Mouse (Mus musculus) cerebellum, postnatal 4 days (tissue): ENCODE data around the gene Socs4.
A peak's percentile ranks its signal among the peaks of the same experiment; 100 is the strongest.
"Not testable (repeated sequence)": the region's sequence is repeated elsewhere in the genome, so short reads cannot be mapped to it uniquely, and the experiment has no call there.

Experiments
- DNase-seq, 2 experiments: peaks; one replicate each; pipeline ENCODE4 v3.0.0; 2022; ENCODE audit warnings: low spot score in 2 of 2, mixed read lengths in 1 of 2

The Socs4 gene

DNA sequence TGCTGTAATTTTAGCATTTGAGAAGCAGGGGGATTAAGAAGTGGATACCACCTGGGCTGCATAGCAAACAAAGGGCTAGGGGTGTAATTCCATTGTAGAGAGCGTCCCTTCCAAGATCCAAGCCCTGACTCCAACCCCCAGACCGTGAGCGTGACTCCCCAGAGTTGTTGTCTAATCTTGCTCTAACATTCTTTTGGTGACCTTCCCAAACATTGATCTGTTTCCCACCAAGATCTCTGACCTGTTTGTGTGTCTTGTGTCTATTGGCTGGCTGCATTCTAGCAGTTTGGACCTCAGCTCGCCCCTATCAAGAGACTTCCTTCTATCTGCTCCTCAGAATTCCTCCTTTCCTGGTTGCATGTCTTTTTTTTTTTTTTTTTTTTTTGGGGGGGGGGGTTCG, 10.3 kb downstream of the Socs4 start:
- DNase-seq = no peak

DNA sequence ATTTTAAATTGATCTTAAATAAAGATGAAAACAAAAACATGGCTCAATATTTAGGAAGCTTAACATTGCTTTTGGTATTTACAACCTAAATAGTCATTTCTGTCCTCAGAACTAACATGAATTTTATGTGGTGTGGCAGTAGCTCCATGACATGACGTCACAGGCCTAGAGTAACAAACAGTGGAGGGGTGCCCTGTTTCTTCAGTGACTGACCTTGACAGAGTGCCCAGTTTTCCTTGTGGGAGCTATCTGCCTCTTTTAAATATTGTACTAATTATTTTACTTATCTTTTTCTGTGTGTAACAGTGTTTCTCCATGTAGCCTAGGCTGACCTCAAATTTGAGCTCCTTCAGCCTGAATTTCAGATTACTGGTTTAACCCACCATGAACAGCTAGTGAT, 15.0 kb downstream of the Socs4 start:
- DNase-seq = no peak

DNA sequence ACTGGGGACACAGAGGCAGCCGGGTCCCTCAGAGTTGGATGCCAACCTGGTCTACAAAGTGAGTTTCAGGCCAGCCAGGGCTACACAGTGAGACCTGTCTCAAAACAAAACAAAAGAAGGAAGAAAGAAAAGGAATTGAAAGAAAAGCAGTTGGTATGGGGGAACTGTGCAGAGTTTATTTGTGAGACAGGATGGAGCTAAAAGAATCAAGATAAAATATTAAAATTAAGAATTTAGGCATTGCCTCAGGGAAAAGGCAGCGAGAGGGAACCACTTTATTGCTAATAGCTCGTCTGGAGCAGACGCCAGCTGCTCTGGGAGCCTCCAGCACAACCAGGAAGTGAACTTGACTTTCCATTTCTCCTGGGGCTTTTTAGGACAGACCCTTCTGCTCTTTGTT, 17.4 kb downstream of the Socs4 start:
- no peak for DNase-seq

DNA sequence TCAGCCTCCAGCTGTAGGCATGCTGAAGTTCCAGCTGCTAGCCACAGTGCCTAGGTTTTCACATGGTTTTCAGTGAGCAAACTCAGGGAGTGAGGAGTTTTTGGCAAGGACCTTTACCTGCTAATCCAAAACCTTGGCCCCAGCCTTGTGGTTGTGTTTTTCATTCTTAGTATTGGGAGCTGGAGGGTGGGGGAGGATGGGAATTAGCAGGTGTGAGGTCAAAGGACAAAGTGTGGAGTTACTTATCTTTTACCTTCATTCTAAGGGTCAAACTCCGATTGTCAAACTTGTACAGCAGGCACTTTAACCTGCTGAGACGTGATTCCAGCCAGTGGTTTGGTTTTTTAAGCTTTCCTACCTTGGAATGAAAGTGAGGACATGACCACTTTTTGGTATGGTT, 19.5 kb downstream of the Socs4 start:
- DNase-seq = no peak

DNA sequence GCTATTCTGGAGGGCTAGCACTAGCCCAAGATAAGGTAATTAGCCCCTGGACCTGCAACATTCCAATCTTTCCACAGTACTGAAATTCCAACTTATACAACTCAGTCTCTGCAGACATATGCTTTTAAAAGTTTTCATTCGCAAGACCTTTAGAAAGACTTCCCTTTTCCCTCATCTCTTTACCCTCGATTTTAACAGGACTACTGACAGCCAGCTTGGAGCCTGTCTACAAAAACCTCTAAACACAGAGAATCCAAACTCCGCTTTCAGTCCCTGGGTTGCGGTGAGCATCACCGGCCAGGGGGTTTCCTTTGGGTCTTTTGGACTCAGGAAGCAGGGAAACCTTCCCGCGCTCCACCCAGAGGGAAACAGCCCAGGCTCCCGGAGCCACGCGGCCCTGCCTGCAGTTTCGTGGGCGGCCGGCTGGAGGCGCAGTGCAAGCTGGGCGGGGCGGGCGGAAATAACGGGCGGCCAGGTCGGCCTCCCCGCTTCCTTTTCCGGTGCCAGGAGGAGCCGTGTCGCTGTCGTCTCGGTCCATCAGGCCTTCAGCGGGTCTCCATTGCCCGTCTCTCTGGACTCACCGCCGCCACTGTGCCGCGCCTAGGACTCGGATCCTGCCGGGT, 21.2 kb downstream of the Socs4 start, which contains the start of gene Mapk1ip1l:
Gene Mapk1ip1l (plus strand): TSS at position 482 of the 623 bp plus-strand sequence.
- DNase-seq = peak; percentile 94 to 97

DNA sequence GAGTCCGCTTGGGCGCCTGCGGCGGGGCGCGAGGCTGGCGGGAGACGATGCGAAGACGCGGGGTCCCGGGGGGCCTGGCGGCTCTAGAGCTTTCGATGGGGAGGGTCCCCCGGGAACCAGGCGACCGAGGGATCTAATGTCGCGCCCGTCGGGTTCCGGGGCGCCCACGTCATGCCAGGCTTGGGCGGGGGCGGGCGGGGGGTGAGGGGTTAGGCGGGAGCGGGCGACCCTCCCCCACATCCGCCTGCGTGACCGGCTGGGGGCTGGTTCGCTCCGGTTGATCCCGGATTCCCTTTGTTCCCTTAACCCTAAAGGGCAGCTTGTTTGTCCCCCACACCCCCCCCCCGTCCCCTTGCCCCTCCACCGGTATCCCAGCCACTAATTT, 21.7 kb downstream of the Socs4 start:
- no peak for DNase-seq

DNA sequence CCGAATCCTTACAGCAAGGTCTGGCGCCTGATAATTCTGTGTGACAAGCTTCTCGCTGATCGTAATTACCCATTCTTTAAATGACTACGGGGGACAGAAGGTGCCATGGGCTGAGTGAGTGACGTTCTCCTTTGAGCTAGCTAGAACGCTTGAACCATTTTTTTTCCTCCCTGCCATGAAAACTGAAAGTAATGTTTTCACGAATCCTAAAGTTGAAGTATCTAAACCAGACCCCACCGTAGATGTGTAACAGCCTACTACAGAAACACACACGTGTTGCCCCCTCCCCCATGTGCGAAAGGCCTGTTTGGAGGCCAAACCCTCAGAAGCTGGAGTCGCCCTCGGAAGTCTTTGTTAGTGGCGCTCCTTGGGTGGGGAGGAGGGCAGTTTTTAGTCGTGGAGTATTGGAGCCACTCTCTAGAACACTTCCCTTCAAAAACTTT, 22.1 kb downstream of the Socs4 start:
- DNase-seq = no peak

DNA sequence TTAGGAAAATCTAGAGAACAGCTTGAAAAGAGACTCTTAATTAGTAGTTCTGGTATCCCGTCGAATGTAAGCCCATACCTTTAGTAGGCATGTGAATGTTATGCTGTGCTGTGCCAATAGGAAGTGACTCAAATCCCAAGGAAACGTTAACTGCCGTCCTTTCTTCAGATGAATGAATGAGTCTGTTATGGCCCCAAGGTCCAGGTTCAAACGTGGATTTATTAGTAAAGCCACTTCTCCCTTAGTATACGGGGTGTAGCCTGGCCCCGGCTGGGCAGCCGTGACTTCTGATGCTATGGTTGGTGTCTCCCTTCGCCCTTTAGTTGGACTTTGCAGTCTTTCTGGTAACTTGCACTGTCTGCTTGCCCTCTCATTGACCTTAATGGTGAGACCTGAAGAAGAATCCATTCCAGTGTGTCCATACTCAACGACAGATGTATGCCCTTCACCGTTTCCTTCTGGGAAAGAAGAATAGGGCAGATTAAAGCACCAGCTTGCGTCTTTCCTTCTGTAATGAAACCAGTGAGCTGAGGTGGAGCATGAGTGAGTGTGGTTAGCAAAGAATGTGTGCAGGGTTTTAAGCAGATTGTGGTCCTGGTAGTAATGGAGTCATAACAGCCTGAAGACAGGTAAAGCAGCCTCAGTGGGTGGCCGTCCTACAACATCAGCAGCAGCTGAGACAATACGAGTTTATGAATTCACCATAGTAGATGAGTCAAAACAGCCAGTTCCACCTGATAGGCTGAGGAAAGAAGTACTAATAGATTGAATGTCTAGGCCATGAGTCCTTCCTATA, 26.4 kb downstream of the Socs4 start:
- DNase-seq = no peak

DNA sequence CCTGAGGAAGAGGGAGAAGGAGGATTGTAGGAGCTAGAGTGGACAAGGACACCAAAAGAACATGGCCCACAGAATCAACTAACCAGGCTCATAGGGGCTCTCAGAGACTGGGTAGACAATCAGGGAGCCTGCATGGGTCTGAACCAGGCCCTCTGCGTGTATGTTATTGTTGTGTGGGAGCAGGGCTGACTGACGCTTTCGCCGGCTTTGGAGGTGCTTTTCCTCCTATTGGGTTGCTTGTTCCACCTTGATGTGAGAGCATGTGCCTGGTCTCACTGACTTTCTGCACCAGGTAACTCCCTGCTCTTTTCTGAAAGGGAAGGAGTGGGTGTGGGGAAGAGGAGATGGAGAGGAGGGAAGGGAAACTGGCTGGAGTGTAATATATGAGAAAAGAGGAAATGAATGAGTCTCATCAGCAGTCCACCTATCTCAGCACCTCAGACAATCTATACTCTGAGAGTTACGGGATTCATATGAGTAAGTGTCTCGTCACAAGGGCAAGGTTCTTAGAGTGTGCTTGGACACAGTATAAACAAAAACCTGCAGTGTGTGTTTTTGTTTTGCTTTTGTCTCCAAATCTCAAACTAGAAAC, 28.2 kb downstream of the Socs4 start:
- no peak for DNase-seq

DNA sequence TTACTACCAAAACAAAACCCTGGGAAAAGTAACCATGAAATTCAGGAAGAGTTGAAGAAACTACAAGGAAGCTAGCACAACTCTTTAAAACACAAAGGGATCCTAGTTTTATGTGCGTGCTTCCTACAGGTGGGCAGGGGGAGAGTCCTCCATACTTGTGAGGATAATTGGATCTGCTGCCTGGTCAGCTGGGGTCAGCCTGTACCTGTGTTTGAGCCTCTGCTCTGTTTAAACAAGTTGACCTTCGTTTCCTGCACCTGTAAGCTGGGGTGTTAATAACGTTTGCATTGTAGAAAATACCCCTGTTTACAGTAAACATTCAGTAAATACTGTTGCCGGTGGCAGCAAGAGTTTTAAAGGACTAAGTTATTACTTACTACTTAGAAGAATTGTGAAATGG, 29.2 kb downstream of the Socs4 start:
- no peak for DNase-seq

DNA sequence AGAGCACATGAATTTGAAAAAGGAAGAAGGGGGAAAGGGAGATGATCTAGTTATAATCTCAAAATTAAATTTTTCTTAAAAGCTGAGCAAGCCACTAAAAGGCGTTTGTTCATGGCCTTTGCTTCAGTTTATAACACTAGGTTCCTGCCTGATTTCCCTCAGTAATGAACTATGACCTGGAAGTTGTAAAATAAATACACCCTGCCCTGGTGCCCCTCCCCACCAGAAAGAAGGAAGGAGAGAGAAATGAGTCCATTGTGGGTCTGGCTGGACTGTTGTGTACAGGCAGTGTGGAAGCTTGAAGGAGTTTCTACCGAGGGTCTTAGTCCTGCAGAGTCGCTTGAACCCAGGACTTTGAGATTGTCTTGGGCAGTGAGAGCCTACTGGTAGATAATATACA, 30.9 kb downstream of the Socs4 start:
- DNase-seq = no peak

DNA sequence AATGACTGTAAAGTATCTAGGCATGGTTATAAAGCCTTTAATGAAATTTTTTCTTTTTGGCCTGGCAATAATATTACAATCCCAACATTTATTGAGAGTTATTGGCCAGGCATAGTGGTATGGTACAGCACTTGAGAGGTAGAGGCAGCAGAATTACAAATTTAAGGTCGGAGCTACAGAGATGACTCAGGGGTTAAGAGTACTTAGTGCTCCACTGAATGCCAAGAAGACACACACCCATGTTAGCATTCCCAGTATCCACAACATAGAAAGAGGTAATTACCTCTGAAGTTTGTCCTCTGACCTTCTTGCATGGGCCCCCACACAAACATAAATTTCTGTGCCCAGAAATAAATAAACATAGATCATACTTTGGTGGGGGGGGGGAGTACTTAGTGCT, 32.3 kb downstream of the Socs4 start:
- no peak for DNase-seq

DNA sequence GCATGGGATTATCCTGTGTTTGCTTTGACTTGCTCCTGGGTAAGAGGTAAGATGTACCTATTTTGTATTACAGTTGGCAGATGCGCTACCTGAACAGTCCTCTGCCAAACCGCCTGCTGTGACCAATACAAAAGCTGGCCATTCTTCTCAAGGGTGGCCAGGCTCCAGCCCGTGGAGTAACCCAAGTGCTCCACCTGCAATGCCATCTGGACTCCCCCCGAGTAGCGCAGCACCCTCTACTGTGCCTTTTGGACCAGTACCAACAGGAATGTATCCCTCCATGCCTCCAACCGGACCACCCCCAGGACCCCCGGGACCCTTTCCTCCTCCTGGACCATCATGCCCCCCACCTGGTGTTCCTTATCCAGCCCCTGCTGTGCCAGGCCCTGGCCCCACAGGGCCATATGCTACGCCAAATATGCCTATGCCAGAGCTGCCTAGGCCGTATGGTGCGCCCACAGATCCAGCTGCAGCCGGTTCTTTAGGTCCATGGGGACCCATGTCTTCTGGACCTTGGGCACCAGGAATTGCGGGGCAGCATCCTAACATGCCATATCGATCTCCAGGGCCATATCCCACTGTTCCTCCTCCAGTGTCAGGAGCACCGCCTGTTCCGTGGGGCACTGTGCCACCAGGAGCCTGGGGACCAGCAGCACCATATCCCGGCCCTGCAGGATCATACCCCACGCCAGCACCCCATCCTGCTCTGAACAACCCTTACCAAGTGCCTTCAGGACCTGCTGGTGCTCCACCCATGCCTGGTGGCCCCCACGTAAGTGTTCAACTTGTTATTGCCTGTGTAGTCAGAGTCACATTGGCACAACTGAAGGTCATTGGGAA, 33.8 kb downstream of the Socs4 start:
- no peak for DNase-seq

DNA sequence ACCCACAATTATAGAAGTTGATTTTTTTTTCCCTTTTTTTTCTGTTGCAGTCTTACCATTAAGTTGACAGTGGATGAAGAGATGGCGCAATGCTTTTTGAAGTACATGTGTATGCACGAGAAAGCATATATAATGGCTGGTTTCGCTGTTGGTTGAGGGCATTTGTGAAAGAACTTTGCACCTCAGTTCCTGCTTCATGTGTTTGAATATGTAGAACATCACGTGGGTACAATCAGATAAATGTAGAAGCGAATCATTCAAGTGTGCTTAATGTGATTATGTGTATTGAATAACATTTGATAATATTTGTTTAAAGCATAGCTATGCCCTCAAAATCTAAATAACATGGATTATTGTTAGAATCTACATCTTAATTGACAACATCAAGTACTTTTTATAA, 42.6 kb downstream of the Socs4 start:
- no peak for DNase-seq

DNA sequence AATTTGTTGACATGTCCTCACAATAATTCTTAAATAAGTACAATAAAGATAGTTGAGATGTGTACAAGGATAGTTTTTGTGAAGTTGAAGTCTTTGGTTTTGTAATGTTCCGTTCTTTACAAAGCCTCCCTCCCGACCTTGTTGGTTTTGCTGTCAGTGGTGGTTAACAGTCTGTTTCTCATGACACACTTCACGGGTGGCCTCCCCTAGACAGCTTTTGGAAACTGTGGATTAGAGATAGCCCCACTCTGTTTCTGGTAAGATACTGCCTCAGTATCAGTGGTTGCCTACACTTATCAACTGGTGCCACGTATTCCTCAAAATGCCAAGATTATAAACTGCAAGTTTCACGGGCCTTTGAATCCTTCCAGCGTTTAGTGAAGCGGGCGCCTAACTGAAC, 44.9 kb downstream of the Socs4 start:
- DNase-seq = not testable (repeated sequence)

DNA sequence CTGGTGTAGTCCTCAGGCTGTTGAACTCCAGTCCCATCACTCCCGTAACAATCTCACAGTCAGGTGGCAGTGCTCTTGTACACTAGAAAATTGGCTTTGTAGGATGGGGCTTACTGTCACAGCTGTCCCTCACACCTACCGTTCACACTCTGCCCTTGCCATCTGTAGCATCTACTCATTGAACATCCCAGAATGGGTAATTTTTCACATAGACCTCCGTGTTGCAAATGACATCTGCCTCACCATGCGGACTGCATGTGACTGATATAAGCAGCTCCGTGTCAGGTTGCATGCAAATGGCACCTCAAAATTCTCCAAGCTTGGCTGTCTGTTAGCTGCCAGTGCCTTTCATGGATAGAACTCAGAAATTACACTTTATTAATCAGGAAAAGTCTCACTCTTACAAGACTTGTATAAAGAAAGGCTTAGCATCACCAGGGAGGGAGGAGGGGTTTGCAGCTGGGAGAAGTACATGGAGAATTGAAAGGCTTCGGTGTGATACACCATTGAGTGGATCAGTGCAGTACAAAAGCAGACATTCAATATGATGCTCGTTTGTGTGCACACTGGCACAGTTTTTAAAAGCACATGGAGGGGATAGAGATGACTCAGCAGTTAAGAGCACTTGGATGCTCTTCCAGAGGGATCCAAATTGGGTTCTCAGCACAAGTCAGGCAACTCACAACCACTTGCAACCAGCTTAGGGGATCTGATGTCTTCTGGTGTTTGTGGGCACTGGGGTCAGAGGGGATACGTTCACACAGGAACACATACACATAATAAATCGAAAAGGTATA, 49.4 kb downstream of the Socs4 start:
- DNase-seq = no peak

DNA sequence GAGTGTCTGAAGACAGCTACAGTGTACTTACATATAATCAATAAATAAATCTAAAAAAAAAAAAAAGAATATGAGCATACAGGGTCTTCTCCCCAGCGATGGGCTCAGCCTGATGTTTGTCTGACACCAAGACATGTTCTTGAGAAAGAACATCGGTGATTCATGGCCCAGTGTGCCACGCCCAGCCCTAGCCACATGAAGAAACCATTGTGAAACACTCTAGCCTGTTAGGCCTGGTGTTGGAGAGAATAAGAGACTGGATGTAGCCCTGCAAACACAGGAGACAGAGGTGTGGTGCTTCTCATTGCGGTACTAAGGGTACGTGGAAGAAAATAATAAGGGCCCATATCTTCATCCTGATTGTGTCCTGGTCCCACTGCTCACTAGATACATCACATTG, 50.6 kb downstream of the Socs4 start:
- no peak for DNase-seq

DNA sequence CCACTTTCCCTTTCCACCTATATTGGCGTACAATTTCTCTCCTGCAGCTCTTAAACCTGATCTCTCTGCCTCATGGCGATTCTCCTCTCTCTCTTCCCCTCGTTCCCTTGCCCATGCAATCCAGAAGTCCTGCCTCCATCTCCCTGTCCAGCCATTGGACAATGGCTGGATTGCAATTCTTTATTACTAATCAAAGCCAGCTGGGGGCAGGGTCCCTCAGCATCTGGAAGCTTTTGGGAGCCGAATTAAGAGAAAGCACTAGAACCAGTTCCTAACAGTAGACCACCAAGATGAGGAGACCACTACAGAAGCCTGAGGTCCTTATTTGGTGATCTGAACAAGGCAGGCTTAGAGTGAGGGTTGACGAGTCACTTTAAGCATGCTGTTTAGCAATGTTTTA, 55.2 kb downstream of the Socs4 start:
- no peak for DNase-seq

DNA sequence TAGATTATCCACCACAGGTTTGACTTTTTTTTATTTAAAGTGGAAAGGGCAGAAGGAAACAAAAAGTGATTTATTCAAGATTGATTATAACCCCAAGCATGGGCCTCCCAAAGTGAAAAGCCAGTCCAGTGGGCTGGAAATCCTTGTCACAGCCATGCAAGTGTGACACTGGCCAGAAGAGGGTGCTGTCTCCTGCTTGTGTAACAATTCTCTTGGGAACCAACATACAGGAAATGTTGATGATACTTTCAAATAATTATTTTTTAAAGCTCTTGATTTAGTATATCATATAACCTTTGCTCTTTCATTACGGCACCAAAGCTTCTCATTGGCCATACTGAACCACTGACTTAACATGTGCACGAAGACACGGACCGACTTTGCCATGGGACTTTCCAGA, 58.1 kb downstream of the Socs4 start:
- peak; percentile 53 to 70 for DNase-seq

DNA sequence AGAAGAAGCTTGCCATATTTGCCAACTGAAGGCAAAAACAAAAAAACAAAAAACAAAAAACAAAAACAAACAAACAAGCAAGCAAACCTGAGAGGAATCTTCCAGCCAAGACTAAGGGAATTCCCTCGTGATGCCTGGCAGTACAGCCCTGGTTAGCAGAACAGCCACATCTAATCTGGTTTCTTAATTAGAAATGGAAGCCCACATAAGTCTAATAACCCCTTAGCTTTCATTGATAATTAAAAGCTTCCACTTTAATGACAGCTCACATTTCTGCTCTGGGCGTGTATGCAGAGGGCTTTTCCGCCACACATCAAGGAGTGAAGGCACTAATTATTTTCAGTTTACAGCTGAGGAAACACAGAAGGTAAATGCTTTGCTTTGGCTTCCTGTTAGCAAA, 58.6 kb downstream of the Socs4 start:
- no peak for DNase-seq

DNA sequence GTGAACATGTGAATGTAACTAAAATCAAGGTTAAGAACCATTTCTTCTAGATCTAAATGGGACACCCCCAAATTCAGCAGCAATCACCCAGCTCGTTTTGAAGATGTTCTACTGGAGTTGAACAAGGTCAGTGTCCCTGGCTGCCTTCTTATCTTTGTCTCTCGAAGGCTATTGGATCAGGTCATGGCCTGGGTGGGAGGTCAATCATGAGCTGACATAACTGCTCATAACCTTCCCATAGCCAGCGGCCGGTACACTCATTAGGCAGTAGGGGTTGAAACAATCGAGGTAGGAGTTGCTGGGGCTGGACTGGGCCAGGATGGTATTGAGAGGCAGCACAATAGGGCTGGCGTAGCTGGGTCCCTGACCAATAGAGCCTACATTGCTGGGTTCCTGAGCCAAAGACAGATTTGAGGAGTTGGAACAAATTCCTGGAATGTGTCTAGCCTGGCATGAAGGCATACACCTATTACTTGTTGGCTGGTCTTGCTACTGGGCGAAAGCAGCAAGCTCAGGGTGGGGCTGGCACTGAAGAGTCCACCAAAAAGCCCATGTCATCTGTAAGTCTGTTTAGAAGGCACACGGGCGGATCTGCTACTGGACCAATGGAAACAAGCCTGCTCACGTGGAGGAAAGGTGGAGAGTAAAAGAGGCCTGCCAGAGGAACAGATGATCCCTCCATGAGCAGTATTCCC, 63.6 kb downstream of the Socs4 start:
- no peak for DNase-seq
